Mouse (Mus musculus) lung, adult 2 months (tissue): Measurements from ENCODE around the gene Lrrc25.

Experiments used
- CTCF ChIP-seq: fragments of 200-500 bp; IDR thresholded peaks from 2 replicates; pipeline ENCODE4 v1.5.1; 2011; ENCODE audit warnings: mild to moderate bottlenecking, low read length, control low read depth; ENCODE audit not compliant: insufficient read depth
- POLR2A ChIP-seq: fragments of 200-500 bp; IDR thresholded peaks from 2 replicates; pipeline ENCODE4 v1.6.1; 2011; ENCODE audit warnings: low read depth, mild to moderate bottlenecking, control low read depth, low read length, borderline replicate concordance; ENCODE audit errors: extremely low read depth

DNA sequence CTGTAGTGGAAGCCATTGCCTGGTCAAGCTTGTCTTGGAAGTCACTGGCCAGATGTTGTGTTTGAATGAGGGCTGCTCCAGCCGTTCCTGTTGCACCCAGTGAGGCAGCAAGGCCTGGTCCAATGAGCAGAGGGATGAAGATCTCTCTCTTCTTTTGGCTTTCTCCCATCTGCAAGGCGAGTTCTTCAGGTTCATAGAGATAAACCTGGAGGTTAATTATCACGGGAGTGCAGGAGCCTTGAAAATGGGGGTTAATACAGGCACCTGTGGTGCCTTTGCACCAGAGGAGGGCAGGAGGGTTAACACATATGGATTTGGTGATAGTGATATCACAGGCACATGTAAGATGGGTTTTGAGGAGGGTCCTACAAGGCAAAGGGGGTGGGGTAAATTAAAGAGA, 6.3 kb downstream of the Lrrc25 start:
- TF ChIP-seq CTCF (no peak), POLR2A (no peak)
